Mouse (Mus musculus) heart, postnatal 0 days (tissue): ENCODE results near the gene Sf3a3. TPM values are rescaled to one million over a fixed set of nuclear protein-coding genes. Genes with fewer than 3 reads are reported as not detected.

Source experiments
- ATAC-seq: fragments of 200-750 bp; cut with Nextera tagmentation; 2 replicates; pipeline ENCODE4 v1.8.0; 2017; ENCODE audit warnings: low read depth, moderate number of reproducible peaks, moderate library complexity; ENCODE audit not compliant: insufficient read depth
- DNase-seq: peaks from one replicate; pipeline ENCODE4 v3.0.0-alpha.2; 2016; ENCODE audit warnings: low spot score
- H3K27ac ChIP-seq: fragments of 300-500 bp; sonication (generic); 2 replicates; pipeline ENCODE4 v1.5.1; 2014; ENCODE audit warnings: low read depth, mild to moderate bottlenecking
- H3K27me3 ChIP-seq: fragments of 300-500 bp; sonication (generic); 2 replicates; pipeline ENCODE4 v1.6.1; 2014; ENCODE audit warnings: low read length, mixed read lengths; ENCODE audit not compliant: control insufficient read depth, insufficient read depth
- H3K36me3 ChIP-seq: fragments of 300-500 bp; sonication (generic); replicated peaks from 2 replicates; pipeline ENCODE4 v1.6.1; 2014; ENCODE audit warnings: low read length, mixed read lengths; ENCODE audit not compliant: control insufficient read depth, insufficient read depth
- H3K4me1 ChIP-seq: fragments of 300-500 bp; sonication (generic); 2 replicates; pipeline ENCODE4 v1.6.1; 2014; ENCODE audit warnings: antibody characterized with exemption; ENCODE audit not compliant: control insufficient read depth, insufficient read depth
- H3K4me2 ChIP-seq: fragments of 300-500 bp; sonication (generic); 2 replicates; pipeline ENCODE4 v1.6.1; 2014; ENCODE audit warnings: low read depth, mild to moderate bottlenecking, low read length, moderate library complexity
- H3K4me3 ChIP-seq: fragments of 300-500 bp; sonication (generic); 2 replicates; pipeline ENCODE4 v1.5.1; 2014; ENCODE audit warnings: low read depth, low read length
- H3K9ac ChIP-seq: fragments of 300-500 bp; sonication (generic); replicated peaks from 2 replicates; pipeline ENCODE4 v1.6.1; 2014; ENCODE audit warnings: low read depth, low read length, mixed read lengths
- H3K9me3 ChIP-seq: fragments of 300-500 bp; sonication (generic); replicated peaks from 2 replicates; pipeline ENCODE4 v1.6.1; 2016; ENCODE audit warnings: low read length; ENCODE audit not compliant: control insufficient read depth
- CTCF ChIP-seq: IDR thresholded peaks from 2 replicates; pipeline ENCODE4 v1.5.1; 2016; ENCODE audit warnings: antibody characterized with exemption, control low read depth, low read depth
- EP300 ChIP-seq: IDR thresholded peaks from 2 replicates; pipeline ENCODE4 v1.6.1; 2016; ENCODE audit warnings: antibody characterized with exemption, low read depth
- WGBS: fragments of 180-500 bp; shearing (Covaris S2); extraction: QIAGEN DNeasy Blood & Tissue Kit; methylation state at CpG from one replicate; pipeline ENCODE4 v1.1.7; 2014; 5-methylcytosine and 5-hydroxymethylcytosine counted together
- polyA plus RNA-seq: library from polyadenylated mRNA; unstranded; fragments of >200 nt; fragmentation: Nextera tagmentation; extraction: Ambion mirVana; gene quantifications from 2 replicates; pipeline ENCODE4 v1.2.1, GENCODE M21; 2015
- total RNA-seq: library from RNA; depleted of rRNA; stranded (reverse); fragments of >200 nt; gene quantifications from 2 replicates; pipeline ENCODE4 v1.2.3, GENCODE M21; 2014; ENCODE audit warnings: low replicate concordance

Gene Sf3a3
- total and polyA plus RNA-seq, 2 experiments from 2014 or later, result 23.6 to 50.6 TPM

- TF ChIP-seq EP300, result no peak
- TF ChIP-seq CTCF, result no peak
- H3K36me3 ChIP-seq, result peaks cover 50% of the 10 kb centered on the region
- H3K4me1 ChIP-seq, result peaks cover 15% of the 10 kb centered on the region
- ATAC-seq, result no peak
- H3K9me3 ChIP-seq, result no peaks in the 10 kb centered on the region
- H3K27me3 ChIP-seq, result no peaks in the 10 kb centered on the region
- no peak overlapping the region for H3K27ac ChIP-seq
- H3K4me2 ChIP-seq, result no peak overlapping the region
- DNase-seq, result no peak
- H3K4me3 ChIP-seq, result no peak overlapping the region
- WGBS, result 88% methylated on average over 4 of the region's 4 CpGs
- H3K9ac ChIP-seq, result no peak overlapping the region
Observed at GRCm38 (mm10) chr4:124683474-124683873, 31.1 kb upstream of the Sf3a3 start.

- H3K4me1 ChIP-seq, result peaks cover 7% of the 10 kb centered on the region; the same call in 1 of the 2 replicates
Observed at GRCm38 (mm10) chr4:124685004-124685403, 29.6 kb upstream of the Sf3a3 start.

GRCm38 (mm10) chr4:124685453-124685852 lies 29.1 kb upstream of the Sf3a3 start:
- no peak overlapping the region for H3K4me2 ChIP-seq
- peaks cover 36% of the 10 kb centered on the region for H3K36me3 ChIP-seq
- peaks cover 7% of the 10 kb centered on the region; the same call in 1 of the 2 replicates for H3K4me1 ChIP-seq
- DNase-seq (no peak), ATAC-seq (no peak)
- H3K27me3 ChIP-seq, result no peaks in the 10 kb centered on the region
- no peak overlapping the region for H3K4me3 ChIP-seq
- WGBS, result 62% methylated on average over 8 of the region's 8 CpGs
- TF ChIP-seq EP300 (no peak), CTCF (no peak)
- H3K27ac ChIP-seq, result peak overlapping the region; percentile 77
- H3K9ac ChIP-seq, result no peak overlapping the region
- H3K9me3 ChIP-seq, result no peaks in the 10 kb centered on the region

More at GRCm38 (mm10) chr4:124685004-124685403, 29.6 kb upstream of the Sf3a3 start:
- Histone ChIP-seq H3K9me3 (no peaks in the 10 kb centered on the region), H3K4me3 (no peak overlapping the region), H3K9ac (no peak overlapping the region), H3K4me2 (no peak overlapping the region), H3K27ac (no peak overlapping the region), H3K36me3 (peaks cover 41% of the 10 kb centered on the region), H3K27me3 (no peaks in the 10 kb centered on the region)
- TF ChIP-seq EP300 (no peak), CTCF (peak; percentile 23)
- 81% methylated on average over 4 of the region's 4 CpGs for WGBS
- ATAC-seq (no peak), DNase-seq (no peak)

- H3K27ac ChIP-seq, result peak overlapping the region; percentile 77
- H3K9ac ChIP-seq, result no peak overlapping the region
- no peaks in the 10 kb centered on the region for H3K9me3 ChIP-seq
- 42% methylated on average over 8 of the region's 8 CpGs for WGBS
- no peaks in the 10 kb centered on the region for H3K27me3 ChIP-seq
- H3K4me3 ChIP-seq, result no peak overlapping the region
- peaks cover 7% of the 10 kb centered on the region; the same call in 1 of the 2 replicates for H3K4me1 ChIP-seq
- H3K36me3 ChIP-seq, result peaks cover 31% of the 10 kb centered on the region
- no peak overlapping the region for H3K4me2 ChIP-seq
- DNase-seq, result no peak
- 0 out of 2 replicates have a peak, but pooled peaks have one; percentile 17 for ATAC-seq
- TF ChIP-seq CTCF (no peak), EP300 (no peak)
Observed at GRCm38 (mm10) chr4:124685897-124686402, 28.6 kb upstream of the Sf3a3 start.

GRCm38 (mm10) chr4:124691455-124691854 lies 23.1 kb upstream of the Sf3a3 start:
- 81% methylated on average over 8 of the region's 8 CpGs for WGBS
- Histone ChIP-seq H3K9me3 (no peaks in the 10 kb centered on the region), H3K27ac (no peak overlapping the region), H3K27me3 (0 out of 2 replicates have a peak, but pooled peaks cover 3% of the 10 kb centered on the region), H3K4me2 (no peak overlapping the region), H3K4me1 (peaks cover 10% of the 10 kb centered on the region), H3K36me3 (0 out of 2 replicates have a peak, but pooled peaks cover 3% of the 10 kb centered on the region), H3K4me3 (no peak overlapping the region), H3K9ac (no peak overlapping the region)
- no peak for DNase-seq
- TF ChIP-seq CTCF, result no peak
- no peak for TF ChIP-seq EP300
- ATAC-seq, result no peak
